Mouse (Mus musculus) G1E (cell line): ENCODE data around the gene Gm26602.

Experiments
- CTCF ChIP-seq: IDR thresholded peaks from 2 replicates; pipeline ENCODE4 v1.5.1; 2012; ENCODE audit warnings: low read depth, low read length, inconsistent platforms, mixed read lengths
- POLR2AphosphoS5 ChIP-seq: IDR thresholded peaks from 2 replicates; pipeline ENCODE4 v1.6.1; 2012; ENCODE audit warnings: low read depth, low read length, inconsistent platforms; ENCODE audit not compliant: insufficient replicate concordance
- TAL1 ChIP-seq: conservative IDR thresholded peaks from 2 replicates; pipeline ENCODE4 v1.6.1; 2012; ENCODE audit warnings: low read depth, low read length, inconsistent platforms, mixed read lengths

DNA sequence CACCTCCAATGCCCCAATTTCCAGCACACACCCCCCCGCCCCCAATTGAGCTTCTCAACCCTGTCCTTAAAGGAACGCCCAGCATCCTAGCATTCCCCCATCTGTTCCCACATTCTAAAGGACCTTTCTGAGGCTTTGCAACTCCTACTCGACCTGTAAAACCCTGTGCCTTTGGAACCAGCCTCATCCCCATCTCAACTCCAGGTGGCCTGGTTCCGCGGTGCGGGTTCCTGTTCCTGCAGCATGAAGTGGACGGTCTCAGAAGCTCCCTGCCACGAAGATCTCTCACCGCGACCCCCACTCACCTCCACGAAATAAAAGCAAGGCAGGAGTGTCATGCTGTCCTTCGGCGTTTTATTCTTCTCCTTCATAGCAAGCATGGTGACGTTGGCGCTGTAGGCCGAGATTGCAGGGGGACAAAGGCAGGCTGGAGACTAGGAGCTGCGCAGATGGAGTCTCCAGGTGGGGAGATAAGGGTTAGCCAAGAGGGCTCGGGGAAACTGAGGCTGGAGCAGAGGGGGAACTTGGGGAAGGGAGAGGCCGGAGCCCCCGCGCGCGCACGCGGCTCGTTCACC lies 36.9 kb upstream of the Gm26602 start:
- TF ChIP-seq TAL1 = no peak
- no peak for TF ChIP-seq CTCF
- TF ChIP-seq POLR2AphosphoS5 = no peak
